Mouse (Mus musculus): ENCODE data around the gene Ppp3ca. TPM values are rescaled to one million over a fixed set of nuclear protein-coding genes. Genes with fewer than 3 reads are reported as not detected.
A peak's percentile ranks its signal among the peaks of the same experiment; 100 is the strongest.

Ppp3ca gene
- total and polyA plus RNA-seq, 2 experiments from 2014 or later, result 159 to 184 TPM

DNA sequence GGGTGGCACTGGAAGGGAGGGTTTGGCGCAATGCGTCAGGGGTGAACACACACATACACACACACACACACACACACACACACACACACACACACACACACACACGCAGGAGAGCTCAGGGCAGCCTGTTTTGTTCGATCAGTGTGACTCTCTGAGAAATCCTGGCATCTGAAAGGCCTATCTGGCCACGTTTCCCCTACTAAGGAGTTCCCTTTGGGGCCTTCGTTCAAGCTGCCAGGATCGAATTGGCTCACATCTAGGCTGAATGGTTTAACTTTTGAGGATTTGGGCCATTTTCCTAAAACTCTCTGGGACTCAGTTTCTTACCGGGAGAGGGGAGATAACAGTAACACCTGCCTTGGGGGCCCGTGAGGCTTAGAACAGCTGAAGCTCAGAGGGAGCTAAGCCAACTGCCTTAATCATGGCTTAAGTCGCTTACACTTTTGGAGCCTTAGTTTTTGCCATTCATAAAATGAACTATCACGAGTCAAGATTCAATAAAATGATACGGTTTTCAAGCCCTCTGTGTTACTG lies 160.8 kb downstream of the Ppp3ca start:
- Histone ChIP-seq H3K9ac (replicated peaks; ENCODE audit: low read length, poor library complexity, severe bottlenecking) (no peak overlapping the region), H3K27me3 (ENCODE audit: insufficient read depth, low read length) (no peaks in the 10 kb centered on the region), H3K27ac (ENCODE audit: low read depth, low read length) (no peak overlapping the region), H3K4me2 (ENCODE audit: low read depth, low read length, poor library complexity, severe bottlenecking) (no peak overlapping the region), H3K4me3 (ENCODE audit: low read depth, low read length) (no peak overlapping the region), H3K9me3 (ENCODE audit: low read length) (no peaks in the 10 kb centered on the region), H3K4me1 (ENCODE audit: insufficient read depth, low read length) (peaks cover 23% of the 10 kb centered on the region), H3K36me3 (ENCODE audit: insufficient read depth, low read length) (no peaks in the 10 kb centered on the region)
- no peak for TF ChIP-seq CTCF (IDR thresholded peaks at IDR 0.05)
- DNase-seq (ENCODE audit: low spot score) (peak; percentile 38), ATAC-seq (ENCODE audit: low FRiP score) (no peak)
- WGBS, result 55% methylated on average over 12 of the region's 12 CpGs

DNA sequence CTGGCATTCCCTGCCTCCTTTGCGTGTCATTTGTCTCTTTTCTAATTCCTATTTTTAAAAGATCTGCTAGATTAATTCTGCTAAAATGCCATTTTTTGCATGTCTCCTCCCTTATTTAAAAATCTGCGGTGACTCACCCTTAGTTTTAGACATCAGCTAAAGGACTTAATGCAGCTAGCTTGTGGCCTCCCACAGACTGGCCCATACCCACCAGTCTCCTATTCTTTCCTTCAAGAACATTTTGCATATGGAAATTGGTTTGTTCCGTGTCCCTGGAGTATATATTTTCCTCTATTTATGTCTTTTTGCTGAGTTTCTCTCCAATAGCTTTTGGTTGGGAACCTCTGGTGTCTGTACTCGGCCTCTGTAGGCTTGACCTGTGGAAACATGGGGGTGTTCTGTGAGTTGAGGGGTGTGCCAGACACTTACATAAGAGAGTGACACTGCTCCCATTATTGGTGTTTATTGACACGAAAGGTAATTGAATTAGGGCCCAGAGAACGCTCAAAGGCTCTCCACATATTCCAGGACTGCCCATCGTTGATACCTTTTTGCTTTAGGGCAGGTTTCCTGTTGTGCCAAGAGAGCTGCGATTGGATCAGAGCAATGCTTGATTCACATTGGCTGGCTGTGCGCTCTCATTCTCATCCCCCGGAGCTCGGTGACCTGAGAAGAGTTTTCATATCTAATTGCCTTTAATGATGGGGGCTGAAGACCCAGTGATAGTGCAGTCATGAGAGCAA lies 163.2 kb downstream of the Ppp3ca start:
- Histone ChIP-seq H3K4me1 (ENCODE audit: insufficient read depth, low read length) (peaks cover 30% of the 10 kb centered on the region), H3K9me3 (ENCODE audit: low read length) (no peaks in the 10 kb centered on the region), H3K4me2 (ENCODE audit: low read depth, low read length, poor library complexity, severe bottlenecking) (peak overlapping the region; percentile 35), H3K4me3 (ENCODE audit: low read depth, low read length) (no peak overlapping the region), H3K27ac (ENCODE audit: low read depth, low read length) (no peak overlapping the region; the same call in 1 of the 2 replicates), H3K36me3 (ENCODE audit: insufficient read depth, low read length) (no peaks in the 10 kb centered on the region), H3K9ac (replicated peaks; ENCODE audit: low read length, poor library complexity, severe bottlenecking) (no peak overlapping the region), H3K27me3 (ENCODE audit: insufficient read depth, low read length) (no peaks in the 10 kb centered on the region)
- DNase-seq (ENCODE audit: low spot score) (no peak), ATAC-seq (ENCODE audit: low FRiP score) (no peak)
- WGBS, result 39% methylated on average over 11 of the region's 11 CpGs
- no peak for TF ChIP-seq CTCF (IDR thresholded peaks at IDR 0.05)

DNA sequence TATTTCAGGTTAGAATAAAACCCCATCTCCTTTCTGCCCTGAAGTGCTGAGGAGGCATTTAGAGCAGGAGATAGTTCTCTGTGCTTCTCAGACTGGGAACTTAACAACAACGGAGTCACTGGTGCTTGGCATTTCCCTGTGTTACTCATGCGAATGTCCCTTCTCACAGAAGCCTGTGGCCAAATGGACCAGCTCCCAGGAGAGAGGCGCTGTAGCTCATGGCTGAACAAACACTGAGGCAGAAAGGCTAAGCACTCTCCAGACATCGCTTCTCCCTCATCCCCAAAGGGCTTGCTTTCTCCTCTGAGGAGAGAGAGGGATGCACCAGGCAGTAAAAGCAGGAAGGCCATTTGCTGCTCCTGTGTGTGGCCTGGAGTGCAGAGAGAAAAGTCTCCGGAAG lies 164.0 kb downstream of the Ppp3ca start:
- Histone ChIP-seq H3K4me3 (ENCODE audit: low read depth, low read length) (no peak overlapping the region), H3K27ac (ENCODE audit: low read depth, low read length) (no peak overlapping the region), H3K36me3 (ENCODE audit: insufficient read depth, low read length) (no peaks in the 10 kb centered on the region), H3K9me3 (ENCODE audit: low read length) (no peaks in the 10 kb centered on the region), H3K27me3 (ENCODE audit: insufficient read depth, low read length) (no peaks in the 10 kb centered on the region), H3K9ac (replicated peaks; ENCODE audit: low read length, poor library complexity, severe bottlenecking) (no peak overlapping the region), H3K4me1 (ENCODE audit: insufficient read depth, low read length) (peaks cover 30% of the 10 kb centered on the region), H3K4me2 (ENCODE audit: low read depth, low read length, poor library complexity, severe bottlenecking) (peak overlapping the region; percentile 35)
- peak; percentile 16; the same call in 1 of the 2 replicates for TF ChIP-seq CTCF (IDR thresholded peaks at IDR 0.05)
- 0 out of 2 replicates have a peak, but pooled peaks have one; percentile 27 for ATAC-seq (ENCODE audit: low FRiP score)
- DNase-seq (ENCODE audit: low spot score), result peak; percentile 81
- WGBS, result 14% methylated on average over 5 of the region's 5 CpGs

DNA sequence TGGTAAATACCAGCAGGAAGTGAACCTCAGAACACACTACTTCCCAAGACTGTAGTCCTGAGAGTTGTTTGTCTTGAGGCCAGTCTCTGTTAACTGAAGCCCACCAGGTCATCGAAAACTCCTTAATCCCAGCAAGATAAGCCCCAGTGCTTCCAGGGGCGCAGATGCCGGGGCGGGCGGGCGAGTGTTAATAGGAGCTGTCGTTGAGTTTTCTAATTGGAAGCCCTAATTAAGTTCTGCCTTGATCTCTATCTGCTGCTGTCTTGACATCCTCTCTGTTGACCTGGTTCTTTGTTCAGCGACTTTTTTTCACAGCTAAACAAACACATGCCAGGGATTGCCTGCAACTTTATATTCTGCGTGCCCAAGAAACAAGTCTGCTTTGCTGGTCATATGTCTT lies 165.9 kb downstream of the Ppp3ca start:
- Histone ChIP-seq H3K27me3 (ENCODE audit: insufficient read depth, low read length) (no peaks in the 10 kb centered on the region), H3K4me1 (ENCODE audit: insufficient read depth, low read length) (peaks cover 31% of the 10 kb centered on the region), H3K4me3 (ENCODE audit: low read depth, low read length) (no peak overlapping the region), H3K4me2 (ENCODE audit: low read depth, low read length, poor library complexity, severe bottlenecking) (no peak overlapping the region), H3K27ac (ENCODE audit: low read depth, low read length) (no peak overlapping the region), H3K36me3 (ENCODE audit: insufficient read depth, low read length) (no peaks in the 10 kb centered on the region), H3K9me3 (ENCODE audit: low read length) (no peaks in the 10 kb centered on the region), H3K9ac (replicated peaks; ENCODE audit: low read length, poor library complexity, severe bottlenecking) (no peak overlapping the region)
- TF ChIP-seq CTCF (IDR thresholded peaks at IDR 0.05), result no peak
- 29% methylated on average over 9 of the region's 9 CpGs for WGBS
- no peak for ATAC-seq (ENCODE audit: low FRiP score)
- DNase-seq (ENCODE audit: low spot score), result no peak

DNA sequence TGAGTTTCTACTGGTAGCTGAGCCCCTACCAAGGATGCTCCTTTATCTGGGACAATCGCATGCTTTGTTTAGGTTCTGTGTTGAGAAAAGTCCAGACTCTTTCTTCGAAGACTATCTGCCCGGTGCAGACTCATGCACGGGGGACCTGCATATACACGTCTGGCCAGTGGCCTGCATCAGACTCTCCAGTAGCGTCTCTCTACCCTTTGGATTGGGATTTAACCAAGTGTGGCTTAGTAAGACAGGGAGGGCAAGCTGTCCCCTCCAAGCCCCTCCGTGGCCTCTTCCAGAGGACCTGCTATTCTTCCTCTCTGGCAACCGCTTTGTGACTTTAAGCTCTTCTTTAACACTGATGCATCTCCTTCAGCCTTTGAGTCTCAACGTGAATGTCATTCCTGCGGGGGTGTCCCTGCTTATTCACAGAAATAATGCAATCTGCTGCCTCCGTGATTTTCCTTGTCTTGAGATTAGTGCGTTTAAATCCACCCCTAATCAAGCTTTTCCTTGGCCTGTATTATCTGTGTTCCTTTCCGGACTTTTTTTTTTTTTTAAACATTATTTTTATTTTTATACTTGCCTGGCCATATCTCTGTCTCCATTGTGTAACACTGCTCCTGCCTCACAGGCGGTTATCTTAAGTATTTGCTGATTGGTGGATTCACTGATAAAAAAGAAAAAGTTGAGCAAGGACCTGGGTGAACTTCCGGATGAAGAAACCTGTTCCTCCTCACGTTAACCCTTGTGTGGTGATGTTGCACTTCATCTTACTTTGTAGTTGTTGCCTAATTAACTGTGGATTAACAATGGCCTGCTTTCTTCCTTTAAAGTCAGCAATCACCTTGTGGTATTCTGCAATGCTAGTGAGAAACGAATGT lies 166.6 kb downstream of the Ppp3ca start:
- no peak for DNase-seq (ENCODE audit: low spot score)
- 30% methylated on average over 17 of the region's 17 CpGs for WGBS
- TF ChIP-seq CTCF (IDR thresholded peaks at IDR 0.05), result no peak
- H3K9ac ChIP-seq (replicated peaks; ENCODE audit: low read length, poor library complexity, severe bottlenecking), result no peak overlapping the region
- H3K36me3 ChIP-seq (ENCODE audit: insufficient read depth, low read length), result no peaks in the 10 kb centered on the region
- no peak overlapping the region for H3K27ac ChIP-seq (ENCODE audit: low read depth, low read length)
- H3K9me3 ChIP-seq (ENCODE audit: low read length), result no peaks in the 10 kb centered on the region
- peaks cover 27% of the 10 kb centered on the region for H3K4me1 ChIP-seq (ENCODE audit: insufficient read depth, low read length)
- ATAC-seq (ENCODE audit: low FRiP score), result no peak
- no peak overlapping the region for H3K4me2 ChIP-seq (ENCODE audit: low read depth, low read length, poor library complexity, severe bottlenecking)
- no peak overlapping the region for H3K4me3 ChIP-seq (ENCODE audit: low read depth, low read length)
- H3K27me3 ChIP-seq (ENCODE audit: insufficient read depth, low read length), result no peaks in the 10 kb centered on the region

All from midbrain, postnatal 0 days (tissue).